Mouse (Mus musculus): ENCODE data around the gene Nfia.
A peak's percentile ranks its signal among the peaks of the same experiment; 100 is the strongest.

The Nfia gene

GRCm38 (mm10) chr4:97783073-97783879 lies 10.7 kb downstream of the Nfia start:
- DNase-seq: no peak

- no peak for DNase-seq
These were observed 11.7 kb downstream of the Nfia start for GRCm38 (mm10) chr4:97784236-97784635.

GRCm38 (mm10) chr4:97785547-97786271 lies 13.2 kb downstream of the Nfia start:
- no peak for DNase-seq

GRCm38 (mm10) chr4:97786571-97786970 lies 14.0 kb downstream of the Nfia start:
- DNase-seq: no peak

GRCm38 (mm10) chr4:97787515-97787914 lies 15.0 kb downstream of the Nfia start:
- DNase-seq: peak; percentile 49

- no peak for DNase-seq
These were observed 16.0 kb downstream of the Nfia start for GRCm38 (mm10) chr4:97788537-97788936.

- no peak for DNase-seq
These were observed 21.4 kb downstream of the Nfia start for GRCm38 (mm10) chr4:97793931-97794330.

GRCm38 (mm10) chr4:97794865-97795264 lies 22.3 kb downstream of the Nfia start:
- peak; percentile 71 for DNase-seq

GRCm38 (mm10) chr4:97795957-97796356 lies 23.4 kb downstream of the Nfia start:
- no peak for DNase-seq

- DNase-seq: no peak
These were observed 24.0 kb downstream of the Nfia start for GRCm38 (mm10) chr4:97796505-97796904.

- DNase-seq: no peak
These were observed 31.3 kb downstream of the Nfia start for GRCm38 (mm10) chr4:97803791-97804190.

- DNase-seq: no peak
These were observed 32.1 kb downstream of the Nfia start for GRCm38 (mm10) chr4:97804638-97805037.

GRCm38 (mm10) chr4:97805255-97805654 lies 32.7 kb downstream of the Nfia start:
- no peak for DNase-seq

GRCm38 (mm10) chr4:97805896-97806808 lies 33.6 kb downstream of the Nfia start:
- DNase-seq: no peak

- no peak for DNase-seq
These were observed 34.4 kb downstream of the Nfia start for GRCm38 (mm10) chr4:97806924-97807323.

GRCm38 (mm10) chr4:97808885-97809284 lies 36.4 kb downstream of the Nfia start:
- DNase-seq: no peak

GRCm38 (mm10) chr4:97809582-97810295 lies 37.2 kb downstream of the Nfia start:
- no peak for DNase-seq

GRCm38 (mm10) chr4:97810348-97810939 lies 37.9 kb downstream of the Nfia start:
- DNase-seq: no peak

- no peak for DNase-seq
These were observed 40.5 kb downstream of the Nfia start for GRCm38 (mm10) chr4:97813035-97813434.

- DNase-seq: no peak
These were observed 41.5 kb downstream of the Nfia start for GRCm38 (mm10) chr4:97813996-97814395.

- DNase-seq: no peak
These were observed 42.0 kb downstream of the Nfia start for GRCm38 (mm10) chr4:97814515-97814914.

- no peak for DNase-seq
These were observed 43.5 kb downstream of the Nfia start for GRCm38 (mm10) chr4:97816001-97816400.
